ENCODE assay signal across 24 mouse cellular contexts in the genomic region with DNA sequence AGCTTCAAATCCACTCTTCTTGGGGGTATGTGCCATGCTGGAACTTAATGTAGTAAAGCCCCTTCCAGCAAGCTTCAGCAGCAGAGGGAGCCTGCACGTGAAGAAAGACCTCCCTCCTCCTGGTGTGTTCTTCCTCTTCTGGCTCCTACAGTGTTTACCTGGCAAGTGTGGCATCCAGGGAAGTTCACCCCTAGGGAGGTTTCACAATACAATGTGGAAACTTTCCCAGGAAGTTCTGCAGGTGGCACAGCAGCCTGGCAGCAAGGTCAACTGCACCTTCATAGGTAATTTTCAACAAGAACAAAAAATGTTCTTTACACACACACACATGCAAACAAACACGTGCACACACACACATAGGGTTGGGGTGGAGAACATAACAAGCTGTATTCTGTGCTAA.
DNase-seq lines count a peak whose midpoint lies in the region; ATAC-seq and TF ChIP-seq lines count a peak whose summit lies in the region.
"Had no signal": no experiment of that assay in that cellular context is flagged by ENCODE, and none has a peak within 500 bp of the region (broad histone marks: within the 10 kb centered on the region; RNA-seq: fewer than 3 reads in every experiment).

No protein-coding gene starts in this region.

- no peaks in the 10 kb centered on the region for H3K36me3 ChIP-seq in kidney, embryonic 15.5 days
- H3K36me3 ChIP-seq in forebrain, postnatal 0 days (ENCODE audit: insufficient read depth): no peaks in the 10 kb centered on the region
- H3K36me3 ChIP-seq: limb, embryonic 13.5 days; liver, embryonic 13.5 days; midbrain, embryonic 10.5 days; midbrain, embryonic 15.5 days; neural tube, embryonic 15.5 days; stomach, embryonic 15.5 days had no signal

- peak; percentile 2 for DNase-seq in adrenal gland, postnatal 10 days
- no peak for DNase-seq in adrenal gland, adult 18-20 months (ENCODE audit: low spot score in 2 of 2)
- DNase-seq in kidney, adult 9 months: peak; percentile 44
- peak; percentile 79 for DNase-seq in gonadal fat pad, adult 2 months (ENCODE audit: low read depth)
- peak; percentile 50 for DNase-seq in lung, postnatal 25 days (ENCODE audit: low spot score)
- no peak for DNase-seq in forebrain, postnatal 0 days
- DNase-seq: adrenal gland, adult 8-10 months; cerebellum, adult 8-10 months; cerebellum, postnatal 25 days; gastrocnemius, adult 2 months; liver, embryonic 13.5 days; lung, embryonic 14.5 days; right cerebral cortex, postnatal 25 days had no signal

- H3K27me3 ChIP-seq in kidney, embryonic 15.5 days: peaks cover 2% of the 10 kb centered on the region; the same call in 1 of the 2 replicates
- no peaks in the 10 kb centered on the region for H3K27me3 ChIP-seq in forebrain, postnatal 0 days (ENCODE audit: insufficient read depth, low read length)
- H3K27me3 ChIP-seq: CH12.LX; limb, embryonic 13.5 days; liver, embryonic 13.5 days; midbrain, embryonic 15.5 days; neural tube, embryonic 15.5 days; stomach, embryonic 15.5 days had no signal

- TF ChIP-seq CTCF in forebrain, postnatal 0 days (IDR thresholded peaks at IDR 0.05; ENCODE audit: low read depth): no peak

- no peak overlapping the region for H3K27ac ChIP-seq in kidney, embryonic 15.5 days
- H3K27ac ChIP-seq in forebrain, postnatal 0 days (ENCODE audit: low read depth, low read length): no peak overlapping the region
- H3K27ac ChIP-seq: gastrocnemius, adult 2 months; kidney, postnatal 0 days; limb, embryonic 13.5 days; liver, embryonic 13.5 days; midbrain, embryonic 10.5 days; midbrain, embryonic 15.5 days; neural tube, embryonic 15.5 days; stomach, embryonic 15.5 days had no signal

- WGBS in kidney, embryonic 15.5 days: 34% methylated on average over 2 of the region's 2 CpGs
- WGBS in forebrain, postnatal 0 days: 32% methylated on average over 2 of the region's 2 CpGs

- H3K9me3 ChIP-seq in kidney, embryonic 15.5 days (replicated peaks): no peaks in the 10 kb centered on the region
- H3K9me3 ChIP-seq in forebrain, postnatal 0 days (ENCODE audit: low read length): no peaks in the 10 kb centered on the region
- H3K9me3 ChIP-seq: limb, embryonic 13.5 days; liver, embryonic 13.5 days; midbrain, embryonic 10.5 days; midbrain, embryonic 15.5 days; neural tube, embryonic 15.5 days; stomach, embryonic 15.5 days had no signal

- no peak overlapping the region for H3K4me3 ChIP-seq in kidney, embryonic 15.5 days (replicated peaks)
- no peak overlapping the region for H3K4me3 ChIP-seq in forebrain, postnatal 0 days (ENCODE audit: low read depth, low read length)
- H3K4me3 ChIP-seq: gastrocnemius, adult 2 months; limb, embryonic 13.5 days; liver, embryonic 13.5 days; midbrain, embryonic 10.5 days; midbrain, embryonic 15.5 days; neural tube, embryonic 15.5 days; stomach, embryonic 15.5 days had no signal

- no peak overlapping the region for H3K4me2 ChIP-seq in kidney, embryonic 15.5 days
- H3K4me2 ChIP-seq in forebrain, postnatal 0 days (ENCODE audit: low read depth): no peak overlapping the region
- H3K4me2 ChIP-seq: limb, embryonic 13.5 days; liver, embryonic 13.5 days; lung, embryonic 14.5 days; midbrain, embryonic 15.5 days; neural tube, embryonic 15.5 days; stomach, embryonic 15.5 days had no signal

- no peaks in the 10 kb centered on the region for H3K4me1 ChIP-seq in kidney, embryonic 15.5 days
- no peaks in the 10 kb centered on the region for H3K4me1 ChIP-seq in forebrain, postnatal 0 days (ENCODE audit: insufficient read depth)
- H3K4me1 ChIP-seq: limb, embryonic 13.5 days; liver, embryonic 13.5 days; midbrain, embryonic 10.5 days; midbrain, embryonic 15.5 days; neural tube, embryonic 15.5 days; stomach, embryonic 15.5 days had no signal

- ATAC-seq in kidney, embryonic 15.5 days (replicated peaks; ENCODE audit: low FRiP score): no peak
- ATAC-seq in forebrain, postnatal 0 days: no peak
- ATAC-seq: activated CD4-positive, CD25-positive, alpha-beta regulatory T cell, adult 4 months; forebrain, embryonic 14.5 days; hindbrain, embryonic 16.5 days; midbrain, embryonic 15.5 days had no signal

- H3K9ac ChIP-seq in kidney, embryonic 15.5 days: no peak overlapping the region
- H3K9ac ChIP-seq in forebrain, postnatal 0 days: no peak overlapping the region
- H3K9ac ChIP-seq: limb, embryonic 13.5 days; liver, embryonic 13.5 days; lung, embryonic 14.5 days; midbrain, embryonic 15.5 days; neural tube, embryonic 15.5 days; stomach, embryonic 15.5 days had no signal

Comparison
In these comparisons a context has a peak if more than half of its experiments do, and no peak if none do; other contexts are left out.
1. DNase-seq: peak in adrenal gland, postnatal 10 days (single experiment), kidney, adult 9 months (single experiment), gonadal fat pad, adult 2 months (single experiment) and lung, postnatal 25 days (single experiment); none in adrenal gland, adult 18-20 months (0 of 2) and forebrain, postnatal 0 days (single experiment).